Mouse (Mus musculus): Measurements from ENCODE around the gene Zfp770.

- TF ChIP-seq CTCF (IDR thresholded peaks at IDR 0.05; ENCODE audit: control insufficient read depth, insufficient read depth, insufficient replicate concordance, low read depth, low read length) (no peak), POLR2A (IDR thresholded peaks at IDR 0.05; ENCODE audit: control insufficient read depth, low read depth, low read length) (no peak)
These were observed 30.0 kb upstream of the Zfp770 start for GRCm38 (mm10) chr2:114231248-114231647.
